Mouse (Mus musculus) G1E (cell line): ENCODE measurements around the gene Nrxn3.

Source experiments
- CTCF ChIP-seq: IDR thresholded peaks from 2 replicates; pipeline ENCODE4 v1.5.1; 2012; ENCODE audit warnings: low read depth, low read length, inconsistent platforms, mixed read lengths
- GATA1 ChIP-seq: IDR thresholded peaks from 2 replicates; pipeline ENCODE4 v1.6.1; 2012; ENCODE audit warnings: borderline replicate concordance, low read length, inconsistent platforms, mixed read lengths
- GATA2 ChIP-seq: IDR thresholded peaks from 2 replicates; pipeline ENCODE4 v1.6.1; 2012; ENCODE audit warnings: low read depth, low read length, inconsistent platforms, borderline replicate concordance
- TAL1 ChIP-seq: conservative IDR thresholded peaks from 2 replicates; pipeline ENCODE4 v1.6.1; 2012; ENCODE audit warnings: low read depth, low read length, inconsistent platforms, mixed read lengths

DNA sequence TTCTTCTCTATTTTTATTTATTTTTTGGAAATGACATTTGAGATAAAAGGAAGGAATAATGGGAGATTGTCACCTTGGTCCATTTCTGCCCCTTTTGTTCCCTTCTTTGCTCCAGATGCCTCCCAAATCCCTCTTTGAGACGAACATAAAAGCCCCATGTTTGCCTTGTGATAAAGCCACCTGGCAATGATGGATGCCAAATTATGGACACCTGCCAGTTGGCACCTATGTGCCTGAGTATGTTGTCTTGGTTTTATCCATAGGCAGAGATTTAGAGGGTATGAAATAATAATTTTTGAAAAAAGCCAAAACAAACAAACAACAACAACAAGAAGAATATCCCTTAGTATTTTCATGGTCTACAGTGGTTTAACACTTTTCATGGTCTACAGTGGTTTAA is 1125.4 kb downstream of the Nrxn3 start:
- TF ChIP-seq GATA1 (no peak), CTCF (no peak), TAL1 (no peak), GATA2 (no peak)
